ENCODE assay signal across 7 mouse cellular contexts in genomic region chr13:28950266-28950622, GRCm38 (mm10). TPM values are rescaled to one million over a fixed set of nuclear protein-coding genes. Genes with fewer than 3 reads are reported as not detected.
DNase-seq lines count a peak whose midpoint lies in the region; ATAC-seq lines count a peak whose summit lies in the region.

No protein-coding gene starts in this region.

- H3K27me3 ChIP-seq in megakaryocyte, embryonic 14.5 days (replicated peaks): peaks cover 44% of the 10 kb centered on the region
- H3K27me3 ChIP-seq in forebrain, embryonic 12.5 days: no peaks in the 10 kb centered on the region
- no peaks in the 10 kb centered on the region for H3K27me3 ChIP-seq in limb, embryonic 13.5 days
- H3K27me3 ChIP-seq in splenic B cell, adult 2 months (ENCODE audit: control insufficient read depth, insufficient read depth, low read length, poor library complexity, severe bottlenecking): peaks cover 2% of the 10 kb centered on the region; the same call in 1 of the 2 replicates

- H3K4me3 ChIP-seq in megakaryocyte, embryonic 14.5 days (replicated peaks): peak overlapping the region; percentile 88
- H3K4me3 ChIP-seq in forebrain, embryonic 12.5 days (replicated peaks): peak overlapping the region; percentile 100
- H3K4me3 ChIP-seq in limb, embryonic 13.5 days: peak overlapping the region; percentile 99

- peak overlapping the region; percentile 52 for H3K4me2 ChIP-seq in forebrain, embryonic 12.5 days
- peak overlapping the region; percentile 60 for H3K4me2 ChIP-seq in limb, embryonic 13.5 days (replicated peaks)

- H3K27ac ChIP-seq in forebrain, embryonic 12.5 days: peak overlapping the region; percentile 100
- H3K27ac ChIP-seq in limb, embryonic 13.5 days: peak overlapping the region; percentile 100

- H3K9ac ChIP-seq in forebrain, embryonic 12.5 days: peak overlapping the region; percentile 100
- H3K9ac ChIP-seq in limb, embryonic 13.5 days: peak overlapping the region; percentile 100

- peaks cover 58% of the 10 kb centered on the region for H3K4me1 ChIP-seq in megakaryocyte, embryonic 14.5 days
- peaks cover 27% of the 10 kb centered on the region for H3K4me1 ChIP-seq in forebrain, embryonic 12.5 days
- peaks cover 16% of the 10 kb centered on the region for H3K4me1 ChIP-seq in limb, embryonic 13.5 days

- under 1% methylated on average over 9 of the region's 9 CpGs for WGBS in forebrain, embryonic 12.5 days
- 0% methylated on average over 9 of the region's 9 CpGs for WGBS in limb, embryonic 13.5 days

- no peaks in the 10 kb centered on the region for H3K36me3 ChIP-seq in megakaryocyte, embryonic 14.5 days (replicated peaks; ENCODE audit: low read length)
- peaks cover 6% of the 10 kb centered on the region for H3K36me3 ChIP-seq in forebrain, embryonic 12.5 days (replicated peaks)
- peaks cover 21% of the 10 kb centered on the region for H3K36me3 ChIP-seq in limb, embryonic 13.5 days
- H3K36me3 ChIP-seq in splenic B cell, adult 2 months (ENCODE audit: control insufficient read depth, insufficient read depth, low read length, poor library complexity, severe bottlenecking): no peaks in the 10 kb centered on the region

- DNase-seq in splenic B cell, adult 2 months (ENCODE audit: low read depth, low spot score): peak; percentile 38
- no peak for DNase-seq in cerebellum, postnatal 25 days
- DNase-seq in thymus, postnatal 4 days: no peak

- no peak for ATAC-seq in megakaryocyte, adult 5-6 weeks (ENCODE audit: poor library complexity, severe bottlenecking)
- no peak for ATAC-seq in forebrain, embryonic 12.5 days (ENCODE audit: low FRiP score)
- no peak for ATAC-seq in limb, embryonic 13.5 days (ENCODE audit: low FRiP score, low read depth)

- no peaks in the 10 kb centered on the region for H3K9me3 ChIP-seq in megakaryocyte, embryonic 14.5 days
- H3K9me3 ChIP-seq in forebrain, embryonic 12.5 days: no peaks in the 10 kb centered on the region
- H3K9me3 ChIP-seq in limb, embryonic 13.5 days: no peaks in the 10 kb centered on the region; the same call in 1 of the 2 replicates

RNA-seq across cellular contexts. Expression of gene Sox4, which starts 3.3 kb away (rescaled TPM):
- 18.8 and 21.8 TPM in 2 replicates for polyA plus RNA-seq in megakaryocyte, embryonic 14.5 days (2012; ENCODE audit: insufficient read depth, low replicate concordance)
- total RNA-seq in megakaryocyte, adult 5-6 weeks (2015): 1.7 and 2.5 TPM in 2 replicates
- total RNA-seq in megakaryocyte, adult 5-6 weeks (2017): 1.7 and 3.8 TPM in 2 replicates
- 258 and 264 TPM in 2 replicates for polyA plus RNA-seq in forebrain, embryonic 12.5 days (2016; fragmentation: Nextera tagmentation; extraction: Ambion mirVana)
- 74.2 and 77.0 TPM in 2 replicates for polyA plus RNA-seq in limb, embryonic 13.5 days (2015; fragmentation: Nextera tagmentation; extraction: Ambion mirVana)
